Mouse (Mus musculus) forebrain, postnatal 0 days (tissue): ENCODE data around the gene Cilp. TPM values are rescaled to one million over a fixed set of nuclear protein-coding genes. Genes with fewer than 3 reads are reported as not detected.

Experiments used
- ATAC-seq: fragments of 200-750 bp; cut with Nextera tagmentation; 2 replicates; pipeline ENCODE4 v1.8.0; 2017; ENCODE audit warnings: mild to moderate bottlenecking, moderate library complexity
- DNase-seq: peaks from one replicate; pipeline ENCODE4 v3.0.0-alpha.2; 2015
- H3K27ac ChIP-seq: fragments of 300-500 bp; sonication (generic); 2 replicates; pipeline ENCODE4 v1.5.1; 2014; ENCODE audit warnings: low read depth, mild to moderate bottlenecking, antibody characterized with exemption, low read length, moderate library complexity, mixed read lengths
- H3K27me3 ChIP-seq: fragments of 300-500 bp; sonication (generic); 2 replicates; pipeline ENCODE4 v1.6.1; 2014; ENCODE audit warnings: mild to moderate bottlenecking, low read length, mixed read lengths; ENCODE audit not compliant: insufficient read depth
- H3K36me3 ChIP-seq: fragments of 300-500 bp; sonication (generic); 2 replicates; pipeline ENCODE4 v1.6.1; 2014; ENCODE audit warnings: mild to moderate bottlenecking, moderate library complexity; ENCODE audit not compliant: insufficient read depth
- H3K4me1 ChIP-seq: fragments of 300-500 bp; sonication (generic); 2 replicates; pipeline ENCODE4 v1.6.1; 2014; ENCODE audit warnings: antibody characterized with exemption; ENCODE audit not compliant: insufficient read depth
- H3K4me2 ChIP-seq: fragments of 300-500 bp; sonication (generic); 2 replicates; pipeline ENCODE4 v1.6.1; 2014; ENCODE audit warnings: low read depth, mild to moderate bottlenecking, moderate library complexity
- H3K4me3 ChIP-seq: fragments of 300-500 bp; sonication (generic); 2 replicates; pipeline ENCODE4 v1.5.1; 2014; ENCODE audit warnings: low read depth, low read length, mixed read lengths
- H3K9ac ChIP-seq: fragments of 300-500 bp; sonication (generic); 2 replicates; pipeline ENCODE4 v1.6.1; 2014; ENCODE audit warnings: mild to moderate bottlenecking
- H3K9me3 ChIP-seq: fragments of 300-500 bp; sonication (generic); 2 replicates; pipeline ENCODE4 v1.6.1; 2016; ENCODE audit warnings: low read length
- CTCF ChIP-seq: sonication (generic); IDR thresholded peaks from 2 replicates; pipeline ENCODE4 v1.5.1; 2016; ENCODE audit warnings: antibody characterized with exemption, control low read depth, low read depth
- WGBS: fragments of 180-500 bp; shearing (Covaris S2); extraction: QIAGEN DNeasy Blood & Tissue Kit; methylation state at CpG from one replicate; pipeline ENCODE4 v1.1.7; 2014; 5-methylcytosine and 5-hydroxymethylcytosine counted together
- polyA plus RNA-seq: library from polyadenylated mRNA; unstranded; fragments of >200 nt; fragmentation: Nextera tagmentation; extraction: Ambion mirVana; gene quantifications from 2 replicates; pipeline ENCODE4 v1.2.1, GENCODE M21; 2015
- total RNA-seq: library from RNA; depleted of rRNA; stranded (reverse); fragments of >200 nt; gene quantifications from 2 replicates; pipeline ENCODE4 v1.2.3, GENCODE M21; 2014

Gene Cilp
- total and polyA plus RNA-seq, 2 experiments from 2014 or later = 0.14 to 0.16 TPM

- Histone ChIP-seq H3K4me3 (peak overlapping the region; percentile 99), H3K27me3 (no peaks in the 10 kb centered on the region), H3K9ac (peak overlapping the region; percentile 62), H3K9me3 (no peaks in the 10 kb centered on the region), H3K4me2 (peak overlapping the region; percentile 84), H3K36me3 (peaks cover 6% of the 10 kb centered on the region; the same call in 1 of the 2 replicates), H3K4me1 (peaks cover 13% of the 10 kb centered on the region; the same call in 1 of the 2 replicates), H3K27ac (peak overlapping the region; percentile 66)
- WGBS = 1% methylated on average over 9 of the region's 9 CpGs
- DNase-seq = no peak
- no peak for TF ChIP-seq CTCF
- peak; percentile 24; the same call in 1 of the 2 replicates for ATAC-seq
These were observed 28.6 kb downstream of the Cilp start for GRCm38 (mm10) chr9:65293580-65293972.

GRCm38 (mm10) chr9:65293973-65294715 is 29.2 kb downstream of the Cilp start, which contains the start of gene Clpx:
Gene Clpx, plus strand, starts transcription at chr9:65294260.
- peak within 1 kb of the TSS; percentile 85 for H3K27ac ChIP-seq
- H3K9ac ChIP-seq = peak within 1 kb of the TSS; percentile 88
- WGBS = under 1% methylated on average over 71 of the region's 71 CpGs
- H3K4me2 ChIP-seq = peak within 1 kb of the TSS; percentile 84
- DNase-seq = peak; percentile 100
- peak; percentile 97 for ATAC-seq
- H3K9me3 ChIP-seq = no peaks in the 10 kb centered on the region
- peaks cover 6% of the 10 kb centered on the region; the same call in 1 of the 2 replicates for H3K36me3 ChIP-seq
- no peaks in the 10 kb centered on the region for H3K27me3 ChIP-seq
- peak; percentile 49 for TF ChIP-seq CTCF
- H3K4me1 ChIP-seq = peaks cover 13% of the 10 kb centered on the region; the same call in 1 of the 2 replicates
- H3K4me3 ChIP-seq = peak within 1 kb of the TSS; percentile 99

- ATAC-seq (no peak), DNase-seq (no peak)
- H3K4me2 ChIP-seq = peak overlapping the region; percentile 84
- H3K4me1 ChIP-seq = peaks cover 13% of the 10 kb centered on the region; the same call in 1 of the 2 replicates
- peak overlapping the region; percentile 85 for H3K27ac ChIP-seq
- H3K9ac ChIP-seq = peak overlapping the region; percentile 88
- peak overlapping the region; percentile 99 for H3K4me3 ChIP-seq
- TF ChIP-seq CTCF = no peak
- 3% methylated on average over 28 of the region's 28 CpGs for WGBS
- H3K36me3 ChIP-seq = peaks cover 6% of the 10 kb centered on the region; the same call in 1 of the 2 replicates
- no peaks in the 10 kb centered on the region for H3K9me3 ChIP-seq
- no peaks in the 10 kb centered on the region for H3K27me3 ChIP-seq
These were observed 29.9 kb downstream of the Cilp start for GRCm38 (mm10) chr9:65294716-65295378.

- H3K27ac ChIP-seq = no peak overlapping the region
- H3K36me3 ChIP-seq = peaks cover 17% of the 10 kb centered on the region
- WGBS = 91% methylated on average over 2 of the region's 2 CpGs
- H3K27me3 ChIP-seq = no peaks in the 10 kb centered on the region
- H3K4me3 ChIP-seq = no peak overlapping the region
- no peaks in the 10 kb centered on the region for H3K9me3 ChIP-seq
- peaks cover 13% of the 10 kb centered on the region; the same call in 1 of the 2 replicates for H3K4me1 ChIP-seq
- ATAC-seq = no peak
- no peak overlapping the region for H3K9ac ChIP-seq
- no peak overlapping the region for H3K4me2 ChIP-seq
- DNase-seq = no peak
- no peak for TF ChIP-seq CTCF
These were observed 32.1 kb downstream of the Cilp start for GRCm38 (mm10) chr9:65297056-65297455.

- DNase-seq = no peak
- H3K4me2 ChIP-seq = no peak overlapping the region
- H3K9me3 ChIP-seq = no peaks in the 10 kb centered on the region
- H3K27ac ChIP-seq = no peak overlapping the region
- H3K4me1 ChIP-seq = peaks cover 7% of the 10 kb centered on the region; the same call in 1 of the 2 replicates
- no peak overlapping the region for H3K4me3 ChIP-seq
- H3K27me3 ChIP-seq = no peaks in the 10 kb centered on the region
- H3K36me3 ChIP-seq = peaks cover 31% of the 10 kb centered on the region
- no peak for ATAC-seq
- TF ChIP-seq CTCF = no peak
- WGBS = 94% methylated on average over 3 of the region's 3 CpGs
- no peak overlapping the region for H3K9ac ChIP-seq
These were observed 33.8 kb downstream of the Cilp start for GRCm38 (mm10) chr9:65298761-65299160.

- WGBS = 96% methylated on average over 7 of the region's 7 CpGs
These were observed 34.7 kb downstream of the Cilp start for GRCm38 (mm10) chr9:65299650-65300049.

More at GRCm38 (mm10) chr9:65299650-65300049, 34.7 kb downstream of the Cilp start:
- no peak overlapping the region for H3K27ac ChIP-seq
- no peak overlapping the region for H3K4me3 ChIP-seq
- no peak for DNase-seq
- no peak overlapping the region for H3K9ac ChIP-seq
- H3K27me3 ChIP-seq = no peaks in the 10 kb centered on the region
- ATAC-seq = no peak
- H3K4me1 ChIP-seq = peaks cover 7% of the 10 kb centered on the region; the same call in 1 of the 2 replicates
- H3K4me2 ChIP-seq = no peak overlapping the region
- TF ChIP-seq CTCF = no peak
- peaks cover 34% of the 10 kb centered on the region for H3K36me3 ChIP-seq
- H3K9me3 ChIP-seq = no peaks in the 10 kb centered on the region
